Mouse (Mus musculus) cerebellum, adult 9-10 months (tissue): ENCODE data around the gene Terb2.
A peak's percentile ranks its signal among the peaks of the same experiment; 100 is the strongest.

ENCODE experiments used
- DNase-seq: peaks from one replicate; pipeline ENCODE4 v3.0.0; 2022

The Terb2 gene

GRCm38 (mm10) chr2:122234611-122235288, 48.7 kb downstream of the Terb2 start, which contains the start of gene Sord:
TSS of gene Sord (plus strand) at chr2:122234749.
- DNase-seq = peak; percentile 73

GRCm38 (mm10) chr2:122235425-122235824, 49.4 kb downstream of the Terb2 start:
- DNase-seq = peak; percentile 35

GRCm38 (mm10) chr2:122236321-122236720, 50.2 kb downstream of the Terb2 start:
- DNase-seq = no peak

- no peak for DNase-seq
Observed at GRCm38 (mm10) chr2:122237891-122238470, 51.9 kb downstream of the Terb2 start.

GRCm38 (mm10) chr2:122240735-122241134, 54.7 kb downstream of the Terb2 start:
- DNase-seq = no peak

GRCm38 (mm10) chr2:122241226-122241625, 55.2 kb downstream of the Terb2 start:
- no peak for DNase-seq

- DNase-seq = no peak
Observed at GRCm38 (mm10) chr2:122241935-122242334, 55.9 kb downstream of the Terb2 start.

- peak; percentile 88 for DNase-seq
Observed at GRCm38 (mm10) chr2:122243671-122244131, 57.6 kb downstream of the Terb2 start.

GRCm38 (mm10) chr2:122247786-122248185, 61.7 kb downstream of the Terb2 start:
- DNase-seq = no peak

- no peak for DNase-seq
Observed at GRCm38 (mm10) chr2:122255997-122256396, 69.9 kb downstream of the Terb2 start.
